Mouse (Mus musculus) ovary, postnatal 14 days (tissue): ENCODE measurements around the gene Ank3.
A peak's percentile ranks its signal among the peaks of the same experiment; 100 is the strongest.

ENCODE experiments used
- DNase-seq: peaks from one replicate; pipeline ENCODE4 v3.0.0; 2022; ENCODE audit warnings: low spot score

Ank3 gene

GRCm38 (mm10) chr10:69405431-69405830 lies 6.9 kb downstream of the Ank3 start:
- no peak for DNase-seq

GRCm38 (mm10) chr10:69414888-69415287 lies 16.3 kb downstream of the Ank3 start:
- no peak for DNase-seq

- no peak for DNase-seq
Observed at GRCm38 (mm10) chr10:69418716-69419115, 20.1 kb downstream of the Ank3 start.

GRCm38 (mm10) chr10:69420306-69420705 lies 21.7 kb downstream of the Ank3 start:
- DNase-seq = no peak

- DNase-seq = no peak
Observed at GRCm38 (mm10) chr10:69424051-69424450, 25.5 kb downstream of the Ank3 start.

- no peak for DNase-seq
Observed at GRCm38 (mm10) chr10:69430138-69430537, 31.6 kb downstream of the Ank3 start.

GRCm38 (mm10) chr10:69431101-69431500 lies 32.5 kb downstream of the Ank3 start:
- no peak for DNase-seq

GRCm38 (mm10) chr10:69435213-69435612 lies 36.6 kb downstream of the Ank3 start:
- DNase-seq = no peak

- no peak for DNase-seq
Observed at GRCm38 (mm10) chr10:69439449-69439848, 40.9 kb downstream of the Ank3 start.

- no peak for DNase-seq
Observed at GRCm38 (mm10) chr10:69444546-69444945, 46.0 kb downstream of the Ank3 start.

- DNase-seq = no peak
Observed at GRCm38 (mm10) chr10:69445951-69446350, 47.4 kb downstream of the Ank3 start.

GRCm38 (mm10) chr10:69446566-69446965 lies 48.0 kb downstream of the Ank3 start:
- no peak for DNase-seq

- no peak for DNase-seq
Observed at GRCm38 (mm10) chr10:69447308-69447707, 48.7 kb downstream of the Ank3 start.

- no peak for DNase-seq
Observed at GRCm38 (mm10) chr10:69448174-69448573, 49.6 kb downstream of the Ank3 start.

GRCm38 (mm10) chr10:69451006-69451405 lies 52.4 kb downstream of the Ank3 start:
- DNase-seq = no peak

GRCm38 (mm10) chr10:69452180-69452977 lies 53.8 kb downstream of the Ank3 start:
- DNase-seq = peak; percentile 58

GRCm38 (mm10) chr10:69453531-69453930 lies 55.0 kb downstream of the Ank3 start:
- no peak for DNase-seq

GRCm38 (mm10) chr10:69454480-69454879 lies 55.9 kb downstream of the Ank3 start:
- no peak for DNase-seq

- no peak for DNase-seq
Observed at GRCm38 (mm10) chr10:69464826-69465225, 66.3 kb downstream of the Ank3 start.

GRCm38 (mm10) chr10:69465558-69466200 lies 67.1 kb downstream of the Ank3 start:
- DNase-seq = no peak

GRCm38 (mm10) chr10:69466201-69466585 lies 67.6 kb downstream of the Ank3 start:
- DNase-seq = no peak

GRCm38 (mm10) chr10:69466586-69466985 lies 68.0 kb downstream of the Ank3 start:
- no peak for DNase-seq

GRCm38 (mm10) chr10:69467182-69467581 lies 68.6 kb downstream of the Ank3 start:
- no peak for DNase-seq

- no peak for DNase-seq
Observed at GRCm38 (mm10) chr10:69471841-69472240, 73.3 kb downstream of the Ank3 start.
